Mouse (Mus musculus): Measurements from ENCODE around the gene Serac1. TPM values are rescaled to one million over a fixed set of nuclear protein-coding genes. Genes with fewer than 3 reads are reported as not detected.

Serac1 gene
- polyA plus RNA-seq, 1 experiment, result 6.2 TPM

- DNase-seq (ENCODE audit: low read depth), result no peak
Observed at GRCm38 (mm10) chr17:6005246-6005637, 74.3 kb downstream of the Serac1 start.

- no peak for DNase-seq (ENCODE audit: low read depth)
Observed at GRCm38 (mm10) chr17:6003661-6004060, 75.9 kb downstream of the Serac1 start.

- no peak for DNase-seq (ENCODE audit: low read depth)
Observed at GRCm38 (mm10) chr17:6002563-6002962, 77.0 kb downstream of the Serac1 start.

GRCm38 (mm10) chr17:6001836-6002235 is 77.7 kb downstream of the Serac1 start:
- DNase-seq (ENCODE audit: low read depth), result no peak

- DNase-seq (ENCODE audit: low read depth), result no peak
Observed at GRCm38 (mm10) chr17:6001389-6001788, 78.2 kb downstream of the Serac1 start.

GRCm38 (mm10) chr17:6000864-6001319 is 78.6 kb downstream of the Serac1 start:
- no peak for DNase-seq (ENCODE audit: low read depth)

GRCm38 (mm10) chr17:5999039-5999543 is 80.5 kb downstream of the Serac1 start:
- DNase-seq (ENCODE audit: low read depth), result no peak

- no peak for DNase-seq (ENCODE audit: low read depth)
Observed at GRCm38 (mm10) chr17:5998235-5998500, 81.4 kb downstream of the Serac1 start.

GRCm38 (mm10) chr17:5997380-5998234 is 81.9 kb downstream of the Serac1 start:
- DNase-seq (ENCODE audit: low read depth), result no peak

- DNase-seq (ENCODE audit: low read depth), result no peak
Observed at GRCm38 (mm10) chr17:5996589-5996988, 83.0 kb downstream of the Serac1 start.

GRCm38 (mm10) chr17:5994606-5995005 is 84.9 kb downstream of the Serac1 start:
- DNase-seq (ENCODE audit: low read depth), result no peak

GRCm38 (mm10) chr17:5993581-5994260 is 85.8 kb downstream of the Serac1 start:
- no peak for DNase-seq (ENCODE audit: low read depth)

- no peak for DNase-seq (ENCODE audit: low read depth)
Observed at GRCm38 (mm10) chr17:5992866-5993580, 86.5 kb downstream of the Serac1 start.

Other genes starting within 250 kb of the Serac1 start
- gene Snx9, start 238.4 kb downstream of the Serac1 start, polyA plus RNA-seq (2012; rRNA removed), result 34.1 and 42.3 TPM in 2 replicates
- gene Synj2, start 138.5 kb downstream of the Serac1 start, polyA plus RNA-seq (2012; rRNA removed), result 10.8 and 13.7 TPM in 2 replicates
- gene Gtf2h5, start within 50 bp of the Serac1 start, polyA plus RNA-seq (2012; rRNA removed), result 24.7 and 32.8 TPM in 2 replicates
- gene Tulp4, start 26.7 kb upstream of the Serac1 start, polyA plus RNA-seq (2012; rRNA removed), result 45.0 and 50.2 TPM in 2 replicates
- 9.7 and 11.8 TPM in 2 replicates for gene Tmem181a, start 177.1 kb upstream of the Serac1 start, polyA plus RNA-seq (2012; rRNA removed)
- 2.8 and 3.2 TPM in 2 replicates for gene Dynlt1a, start 237.8 kb upstream of the Serac1 start, polyA plus RNA-seq (2012; rRNA removed)